Mouse (Mus musculus): ENCODE measurements around the gene Hdlbp.
"Not testable (repeated sequence)": the region's sequence is repeated elsewhere in the genome, so short reads cannot be mapped to it uniquely, and the experiment has no call there.

Hdlbp gene

DNA sequence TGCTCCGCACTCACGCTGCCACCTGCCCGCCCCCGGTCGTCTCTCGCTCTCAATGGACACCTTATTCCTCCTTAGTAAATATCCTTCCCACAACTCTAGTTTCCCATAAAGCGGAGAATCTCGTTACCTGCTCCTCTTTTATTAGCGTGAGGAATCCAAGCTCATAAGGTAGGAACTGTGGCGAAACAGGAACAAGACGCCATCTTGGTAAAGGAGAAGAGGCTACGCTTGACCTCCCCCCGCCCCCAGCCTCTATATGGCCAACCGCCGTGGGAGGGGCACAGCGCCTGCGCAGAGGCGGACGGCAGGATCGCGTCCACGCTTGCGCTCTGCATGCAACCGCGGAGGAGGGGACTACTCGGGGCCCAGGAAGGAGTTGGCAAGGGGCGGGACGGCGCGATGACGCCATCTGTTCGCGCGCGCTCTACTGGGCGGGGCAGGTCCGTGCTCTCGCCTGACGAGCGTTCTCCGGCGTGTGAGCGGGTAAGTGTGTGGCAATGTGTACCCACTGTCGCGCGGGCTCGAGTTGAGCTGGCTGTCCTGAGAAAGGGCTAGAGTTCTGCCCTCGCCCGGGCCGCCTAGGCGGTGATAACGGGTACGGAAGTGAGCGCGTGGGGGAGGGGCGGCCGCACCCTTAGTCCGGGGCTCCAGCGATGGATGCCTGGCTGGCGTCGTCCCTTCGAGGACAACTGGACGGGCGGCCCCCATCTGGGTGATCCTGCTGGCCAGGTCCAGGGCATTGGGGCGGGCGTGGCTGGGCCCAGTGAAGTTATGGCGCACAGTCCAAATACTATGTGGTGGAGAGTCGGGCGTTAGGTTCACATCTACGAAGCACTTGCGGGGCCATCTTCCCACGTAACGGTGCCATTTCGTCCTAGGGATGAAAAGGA, at the start of gene Hdlbp:
Hdlbp (minus strand) TSS at position 230 of the 890 bp plus-strand sequence.
- DNase-seq (ENCODE audit: low spot score): peak; percentile 96

GRCm38 (mm10) chr1:93522325-93522724, 43.7 kb upstream of the Hdlbp start:
- DNase-seq (ENCODE audit: low spot score): no peak

- no peak for DNase-seq (ENCODE audit: low spot score)
Measured at GRCm38 (mm10) chr1:93521491-93521890, 42.9 kb upstream of the Hdlbp start.

GRCm38 (mm10) chr1:93513221-93513620, 34.6 kb upstream of the Hdlbp start:
- DNase-seq (ENCODE audit: low spot score): no peak

- no peak for DNase-seq (ENCODE audit: low spot score)
Measured at GRCm38 (mm10) chr1:93512351-93512690, 33.7 kb upstream of the Hdlbp start.

- DNase-seq (ENCODE audit: low spot score): peak; percentile 81
Measured at GRCm38 (mm10) chr1:93511585-93512350, 33.2 kb upstream of the Hdlbp start, which contains the start of gene Farp2. Farp2 (plus strand) TSS chr1:93512079.

DNA sequence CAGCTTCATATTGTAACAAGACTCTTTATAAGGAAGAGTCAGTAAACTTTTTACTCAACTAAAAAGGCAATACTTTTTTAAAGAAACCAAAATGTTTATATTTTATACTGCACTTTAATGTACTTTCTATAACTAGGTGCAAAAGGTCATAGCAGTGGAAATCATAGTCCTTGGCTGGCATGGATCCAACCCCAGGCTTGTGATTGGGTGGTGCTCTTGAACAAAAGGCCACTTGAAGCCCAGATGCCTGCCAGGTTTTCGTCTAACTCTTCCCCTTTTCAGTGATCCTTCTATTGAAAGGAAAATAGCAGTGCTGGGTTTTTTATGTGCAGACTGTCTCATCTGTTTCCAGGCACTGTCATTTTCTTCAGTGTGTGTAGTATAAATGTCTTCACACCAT, 30.0 kb upstream of the Hdlbp start:
- not testable (repeated sequence) for DNase-seq (ENCODE audit: low spot score)

GRCm38 (mm10) chr1:93506944-93507676, 28.5 kb upstream of the Hdlbp start:
- DNase-seq (ENCODE audit: low spot score): no peak

GRCm38 (mm10) chr1:93495312-93495711, 16.7 kb upstream of the Hdlbp start:
- no peak for DNase-seq (ENCODE audit: low spot score)

DNA sequence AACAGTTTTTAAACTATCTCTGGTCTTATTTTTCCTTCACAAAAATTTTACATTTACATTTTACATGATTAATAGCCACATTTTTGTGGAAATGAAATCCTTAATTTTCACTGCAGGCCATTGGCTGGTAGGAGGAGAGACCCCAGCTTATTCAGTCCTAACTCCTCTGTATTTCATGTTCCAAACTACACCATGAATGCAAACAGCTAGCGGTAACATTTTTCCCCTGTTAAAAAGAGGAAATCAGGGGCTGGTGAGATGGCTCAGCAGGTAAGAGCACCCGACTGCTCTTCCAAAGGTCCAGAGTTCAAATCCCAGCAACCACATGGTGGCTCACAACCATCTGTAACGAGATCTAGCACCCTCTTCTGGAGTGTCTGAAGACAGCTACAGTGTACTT, 7.7 kb upstream of the Hdlbp start:
- not testable (repeated sequence) for DNase-seq (ENCODE audit: low spot score)

DNA sequence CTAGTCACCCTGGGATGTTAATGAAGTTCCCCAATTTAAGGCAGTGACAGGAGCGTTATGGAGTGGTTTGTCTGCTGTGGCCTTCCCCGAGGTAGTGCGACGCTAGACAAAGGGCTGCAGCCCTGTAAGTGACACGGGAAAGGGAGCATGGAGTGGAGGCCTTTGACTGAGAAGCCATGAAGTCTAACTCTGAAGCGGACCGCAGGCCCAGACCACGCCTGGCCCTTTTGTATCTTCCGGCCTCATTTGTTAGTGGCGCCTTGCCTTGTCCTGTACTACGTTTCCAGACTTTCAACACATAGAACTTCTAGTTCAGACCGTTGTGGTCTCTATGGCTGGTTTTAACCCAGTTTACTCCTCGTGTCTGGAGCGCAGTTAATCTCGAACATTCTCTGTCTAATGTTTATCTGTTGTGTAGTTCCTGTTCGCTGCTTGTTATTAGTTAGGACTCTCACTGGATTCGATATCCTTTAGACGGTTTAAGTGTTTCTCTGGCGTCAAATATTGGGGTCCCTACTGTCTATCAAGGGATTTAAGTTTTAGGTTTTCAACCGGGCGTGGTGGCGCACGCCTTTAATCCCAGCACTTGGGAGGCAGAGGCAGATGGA, 965 bp upstream of the Hdlbp start:
- no peak for DNase-seq (ENCODE audit: low spot score)

- peak; percentile 91 for DNase-seq (ENCODE audit: low spot score)
Measured at GRCm38 (mm10) chr1:93477758-93478585, 643 bp downstream of the Hdlbp start.

GRCm38 (mm10) chr1:93475694-93476093, 2.9 kb downstream of the Hdlbp start:
- no peak for DNase-seq (ENCODE audit: low spot score)

DNA sequence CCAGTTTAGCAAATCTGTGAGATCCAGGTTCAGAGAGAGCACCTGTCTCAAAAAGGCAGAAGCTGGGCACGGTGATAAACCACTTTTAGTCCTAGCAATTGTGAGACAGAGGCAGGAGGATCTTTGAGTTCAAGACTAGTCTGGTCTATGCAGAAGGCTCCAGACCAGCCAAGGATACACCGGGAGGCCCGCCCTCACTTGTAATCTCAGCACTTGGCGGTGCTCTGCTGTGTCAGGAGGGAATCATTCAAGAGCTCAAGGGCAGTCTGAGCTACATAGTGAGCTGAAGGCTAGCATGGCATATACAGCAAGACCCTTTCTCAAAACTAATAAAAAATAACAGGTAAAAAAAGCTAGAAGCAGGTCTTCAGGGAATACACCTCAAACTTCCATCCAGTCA, 10.0 kb downstream of the Hdlbp start:
- no peak for DNase-seq (ENCODE audit: low spot score)

DNA sequence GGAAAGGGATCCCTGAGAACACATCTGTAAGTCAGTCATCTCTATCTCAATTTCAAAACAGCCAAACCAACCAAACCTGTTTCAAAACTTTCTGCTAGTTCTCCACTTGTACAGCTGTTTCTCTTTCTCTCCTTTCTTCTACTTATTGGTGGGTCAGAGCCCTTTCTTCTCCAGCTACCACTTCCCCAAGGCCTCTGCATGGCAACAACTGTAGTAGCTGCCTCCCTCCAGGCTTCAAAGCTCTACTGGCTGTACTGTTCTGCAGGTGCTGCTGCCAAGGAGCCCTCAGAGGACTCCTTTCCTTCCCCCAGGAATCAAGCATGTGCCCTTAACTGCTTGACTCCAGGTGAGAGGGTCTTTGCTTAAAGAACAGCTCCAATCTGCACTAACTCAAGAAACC, 12.9 kb downstream of the Hdlbp start:
- no peak for DNase-seq (ENCODE audit: low spot score)

GRCm38 (mm10) chr1:93465066-93465465, 13.5 kb downstream of the Hdlbp start:
- no peak for DNase-seq (ENCODE audit: low spot score)

DNA sequence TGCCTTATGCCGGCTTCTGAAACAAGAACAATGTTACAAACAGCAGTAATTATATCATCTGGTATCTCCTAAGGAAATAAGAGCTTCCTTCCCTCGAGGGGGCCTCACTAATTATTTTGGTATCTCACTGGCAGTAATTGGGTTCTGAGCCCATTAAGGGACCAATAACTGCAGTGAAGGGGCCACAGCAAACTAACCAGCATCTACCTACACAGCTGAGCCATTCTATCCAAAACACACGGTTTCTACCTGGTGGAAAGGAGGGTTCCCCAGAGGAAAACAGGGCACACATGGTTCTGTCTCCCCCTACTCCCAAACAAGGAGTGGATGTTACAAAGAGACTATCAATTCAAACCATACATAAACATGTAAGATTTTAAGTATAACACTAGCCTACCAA, 19.5 kb downstream of the Hdlbp start:
- DNase-seq (ENCODE audit: low spot score): no peak

DNA sequence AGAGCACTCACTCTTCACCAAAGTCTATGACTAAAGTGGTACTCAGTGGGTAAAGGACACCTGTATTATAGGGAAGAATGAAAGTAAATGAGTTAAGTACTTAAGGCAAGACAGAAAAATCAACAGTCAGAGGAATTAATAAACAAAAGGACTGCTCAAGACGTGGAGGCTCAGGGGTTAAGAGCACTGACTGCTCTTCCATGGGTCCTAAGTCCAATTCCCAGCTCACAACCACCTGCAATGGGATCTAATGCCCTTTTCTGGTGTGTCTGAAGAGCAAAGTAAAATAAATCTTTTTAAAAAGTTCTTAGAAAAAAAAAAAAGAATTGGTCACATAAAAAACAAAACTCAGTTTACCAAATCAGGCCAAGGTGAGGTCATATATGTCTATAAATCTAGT, 20.3 kb downstream of the Hdlbp start:
- no peak for DNase-seq (ENCODE audit: low spot score)

GRCm38 (mm10) chr1:93453721-93454255, 24.8 kb downstream of the Hdlbp start:
- no peak for DNase-seq (ENCODE audit: low spot score)

DNA sequence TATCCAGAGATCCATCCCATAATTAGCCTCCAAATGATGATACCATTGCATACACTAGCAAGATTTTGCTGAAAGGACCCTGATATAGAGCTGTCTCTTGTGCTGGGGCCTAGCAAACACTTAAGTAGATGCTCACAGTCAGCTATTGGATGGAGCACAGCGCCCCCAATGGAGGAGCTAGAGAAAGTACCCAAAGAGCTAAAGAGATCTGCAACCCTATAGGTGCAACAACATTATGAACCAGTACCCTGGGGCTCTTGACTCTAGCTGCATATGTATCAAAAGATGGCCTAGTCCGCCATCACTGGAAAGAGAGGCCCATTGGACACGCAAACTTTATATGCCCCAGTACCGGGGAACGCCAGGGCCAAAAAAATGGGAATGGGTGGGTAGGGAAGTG, 28.5 kb downstream of the Hdlbp start:
- not testable (repeated sequence) for DNase-seq (ENCODE audit: low spot score)

GRCm38 (mm10) chr1:93445822-93446162, 32.8 kb downstream of the Hdlbp start:
- no peak for DNase-seq (ENCODE audit: low spot score)

Data from urinary bladder, postnatal 10 days (tissue).